Mouse (Mus musculus): ENCODE measurements around the gene Cyp27b1.

Gene Cyp27b1

GRCm38 (mm10) chr10:127085633-127086032, 37.6 kb downstream of the Cyp27b1 start:
- no peak for DNase-seq (ENCODE audit: low read depth, low spot score)

DNA sequence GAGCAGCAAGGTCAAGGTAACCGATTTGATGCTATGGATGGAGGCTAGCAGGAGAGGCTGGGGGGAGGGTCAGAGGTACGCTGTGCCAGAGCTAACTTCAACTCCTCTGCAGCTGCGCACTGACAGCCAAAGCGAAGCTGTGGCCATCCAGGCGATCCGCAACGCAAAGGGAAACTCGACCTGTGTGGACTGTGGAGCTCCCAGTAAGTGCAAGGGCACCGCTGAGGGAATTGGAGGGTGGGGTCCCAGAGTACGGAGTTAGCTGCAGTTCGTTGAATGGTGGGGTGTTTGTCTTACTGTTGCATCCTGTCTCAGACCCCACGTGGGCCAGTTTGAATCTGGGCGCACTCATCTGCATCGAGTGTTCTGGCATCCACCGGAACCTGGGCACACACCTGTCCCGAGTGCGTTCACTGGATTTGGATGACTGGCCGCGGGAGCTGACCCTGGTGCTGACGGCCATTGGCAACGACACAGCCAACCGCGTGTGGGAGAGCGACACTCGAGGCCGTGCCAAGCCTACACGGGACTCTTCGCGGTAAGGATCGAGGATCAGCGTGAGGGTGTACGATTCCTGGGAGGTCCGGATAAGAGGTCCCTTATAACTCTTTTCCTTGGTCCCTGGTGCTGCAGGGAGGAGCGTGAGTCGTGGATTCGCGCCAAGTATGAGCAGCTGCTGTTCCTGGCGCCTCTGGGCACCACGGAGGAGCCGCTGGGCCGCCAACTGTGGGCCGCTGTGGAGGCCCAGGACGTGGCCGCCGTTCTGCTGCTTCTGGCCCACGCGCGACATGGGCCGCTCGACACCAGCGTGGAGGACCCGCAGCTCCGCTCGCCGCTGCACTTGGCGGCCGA, 42.7 kb downstream of the Cyp27b1 start:
- DNase-seq (ENCODE audit: low read depth, low spot score): no peak

GRCm38 (mm10) chr10:127091507-127092396, 43.7 kb downstream of the Cyp27b1 start:
- no peak for DNase-seq (ENCODE audit: low read depth, low spot score)

DNA sequence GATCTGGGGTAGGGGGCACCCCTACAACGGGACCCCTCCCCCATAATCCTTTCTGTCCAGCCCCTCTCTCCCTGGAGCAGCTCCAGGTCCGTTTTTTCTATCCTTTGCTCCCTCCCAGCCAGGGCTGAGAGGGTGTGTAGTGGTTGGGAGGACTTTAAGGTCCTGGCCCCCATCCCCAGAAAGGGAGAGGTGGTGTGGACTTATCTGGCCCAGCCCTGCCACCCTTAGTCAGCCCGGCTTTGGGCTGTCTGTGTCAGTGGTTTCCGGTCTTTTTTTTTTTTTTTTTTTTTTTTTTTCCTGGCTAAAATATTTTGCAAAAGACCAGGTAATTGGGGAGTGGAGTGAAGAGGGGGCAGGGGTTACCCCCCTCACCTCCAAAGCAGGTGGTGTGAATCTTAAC, 44.7 kb downstream of the Cyp27b1 start:
- DNase-seq (ENCODE audit: low read depth, low spot score): no peak

DNA sequence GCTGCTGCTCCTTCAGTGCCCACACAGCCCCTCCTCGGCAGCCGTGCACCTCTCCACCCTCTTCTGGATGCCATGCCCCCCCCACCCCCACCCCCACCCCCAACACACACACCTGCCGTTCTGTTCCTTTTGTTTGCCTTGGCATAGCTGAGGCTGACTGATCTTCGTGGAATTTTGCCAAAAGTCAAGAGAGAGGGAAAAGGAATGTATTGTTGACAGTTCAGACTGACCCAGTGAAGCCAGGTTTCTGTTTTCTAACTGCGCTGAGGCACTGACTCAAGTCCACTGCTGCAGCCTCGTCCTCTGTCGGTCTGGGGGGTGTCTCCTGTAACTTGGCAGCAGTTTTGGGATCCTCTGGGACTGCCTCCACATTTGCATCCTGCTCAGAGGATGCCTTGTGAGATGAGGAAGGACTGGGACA, 46.3 kb downstream of the Cyp27b1 start:
- no peak for DNase-seq (ENCODE audit: low read depth, low spot score)

DNA sequence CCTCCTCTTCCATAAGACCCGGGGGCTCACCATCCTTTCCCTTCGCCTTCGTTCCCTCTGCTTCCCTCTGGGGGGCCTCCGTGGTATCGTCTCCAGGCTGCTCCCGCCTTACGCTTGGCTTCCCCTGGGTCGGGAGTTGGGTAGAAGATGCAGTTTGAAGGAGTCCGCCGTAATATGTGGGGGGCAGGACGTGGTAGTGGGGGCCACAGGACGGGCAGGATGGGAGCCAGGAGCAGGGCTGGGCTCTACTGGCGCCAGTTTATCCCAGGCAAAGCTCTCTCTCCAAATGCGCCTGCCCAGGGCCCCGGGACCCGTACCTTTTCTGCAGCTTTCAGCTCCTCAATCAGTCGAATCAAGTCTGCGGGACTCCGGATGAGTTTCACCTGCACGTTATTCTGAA, 50.5 kb downstream of the Cyp27b1 start:
- no peak for DNase-seq (ENCODE audit: low read depth, low spot score)

- DNase-seq (ENCODE audit: low read depth, low spot score): no peak
These were observed 51.1 kb downstream of the Cyp27b1 start for GRCm38 (mm10) chr10:127099191-127099590.

DNA sequence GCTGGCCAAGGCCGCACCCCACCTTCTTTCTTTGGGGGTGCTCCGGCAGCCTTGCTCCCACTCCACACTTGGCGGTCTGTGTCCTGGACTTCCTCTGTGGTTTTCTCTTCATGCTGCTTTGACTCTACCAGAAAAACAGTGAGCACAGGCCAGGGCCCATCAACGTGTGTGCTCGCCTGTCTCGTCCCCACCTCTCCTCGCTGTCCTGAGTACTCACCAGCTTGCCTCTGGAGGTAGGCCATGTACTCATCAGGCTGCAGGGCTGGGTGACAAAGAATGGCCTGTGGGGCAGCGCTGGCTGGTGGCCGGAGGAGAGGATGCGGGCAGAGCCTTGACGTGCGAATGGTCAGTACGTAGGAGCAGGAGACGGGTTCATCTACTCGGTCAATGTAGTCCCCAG, 51.8 kb downstream of the Cyp27b1 start:
- DNase-seq (ENCODE audit: low read depth, low spot score): no peak

DNA sequence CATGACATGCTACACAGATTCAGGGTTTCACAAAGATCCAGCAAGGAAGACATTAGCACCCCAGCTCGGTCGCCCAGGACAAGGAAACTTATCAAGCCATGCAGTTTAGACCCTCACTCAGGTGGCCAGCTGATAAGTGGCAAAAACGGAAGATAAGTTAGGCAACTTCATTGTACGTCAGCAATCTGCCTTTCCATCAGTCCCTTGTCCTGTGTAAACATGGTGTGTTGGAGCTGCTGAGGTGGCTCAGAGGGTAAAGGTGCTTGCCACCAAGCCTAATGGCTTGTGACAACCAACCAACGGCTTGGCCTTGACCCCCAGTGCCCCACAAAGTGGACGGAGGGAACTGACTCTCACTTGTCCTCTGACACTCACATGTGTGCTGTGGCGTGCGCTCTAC, 52.4 kb downstream of the Cyp27b1 start:
- DNase-seq (ENCODE audit: low read depth, low spot score): no peak

- DNase-seq (ENCODE audit: low read depth, low spot score): no peak
These were observed 53.1 kb downstream of the Cyp27b1 start for GRCm38 (mm10) chr10:127101151-127101550.

Data from brain, embryonic 18.5 days (tissue).